Mouse (Mus musculus) liver, embryonic 11.5 days (tissue): ENCODE results near the gene Msi2. TPM values are rescaled to one million over a fixed set of nuclear protein-coding genes. Genes with fewer than 3 reads are reported as not detected.
A peak's percentile ranks its signal among the peaks of the same experiment; 100 is the strongest.

Experiments
- ATAC-seq: fragments of 200-750 bp; cut with Nextera tagmentation; replicated peaks from 2 replicates; pipeline ENCODE4 v1.8.0; 2017; ENCODE audit warnings: moderate number of reproducible peaks, mild to moderate bottlenecking, moderate TSS enrichment, moderate library complexity; ENCODE audit not compliant: low FRiP score
- DNase-seq: peaks from one replicate; pipeline ENCODE4 v3.0.0-alpha.2; 2017; ENCODE audit warnings: low spot score
- H3K27ac ChIP-seq: fragments of 300-500 bp; sonication (generic); 2 replicates; pipeline ENCODE4 v1.5.1; 2014; ENCODE audit warnings: mild to moderate bottlenecking, low read depth, low read length, control low read depth
- H3K27me3 ChIP-seq: fragments of 300-500 bp; sonication (generic); replicated peaks from 2 replicates; pipeline ENCODE4 v1.6.1; 2014; ENCODE audit warnings: low read length, mixed read lengths; ENCODE audit not compliant: control insufficient read depth, insufficient read depth
- H3K36me3 ChIP-seq: fragments of 300-500 bp; sonication (generic); 2 replicates; pipeline ENCODE4 v1.6.1; 2014; ENCODE audit warnings: mild to moderate bottlenecking, low read length, moderate library complexity, mixed read lengths; ENCODE audit not compliant: control insufficient read depth, insufficient read depth
- H3K4me1 ChIP-seq: fragments of 300-500 bp; sonication (generic); replicated peaks from 2 replicates; pipeline ENCODE4 v1.6.1; 2014; ENCODE audit warnings: low read length, mixed read lengths; ENCODE audit not compliant: control insufficient read depth, insufficient read depth
- H3K4me2 ChIP-seq: fragments of 300-500 bp; sonication (generic); 2 replicates; pipeline ENCODE4 v1.6.1; 2014; ENCODE audit warnings: mild to moderate bottlenecking, control low read depth, moderate library complexity
- H3K4me3 ChIP-seq: fragments of 300-500 bp; sonication (generic); 2 replicates; pipeline ENCODE4 v1.5.1; 2014; ENCODE audit warnings: low read depth, low read length, control low read depth
- H3K9ac ChIP-seq: fragments of 300-500 bp; sonication (generic); 2 replicates; pipeline ENCODE4 v1.6.1; 2014; ENCODE audit warnings: low read depth, low read length, control low read depth
- H3K9me3 ChIP-seq: fragments of 300-500 bp; sonication (generic); 2 replicates; pipeline ENCODE4 v1.6.1; 2016; ENCODE audit warnings: low read length, inconsistent platforms, mixed read lengths; ENCODE audit not compliant: control insufficient read depth
- WGBS: fragments of 180-500 bp; shearing (Covaris S2); extraction: QIAGEN DNeasy Blood & Tissue Kit; methylation state at CpG from one replicate; pipeline ENCODE4 v1.1.7; 2014; 5-methylcytosine and 5-hydroxymethylcytosine counted together
- polyA plus RNA-seq: library from polyadenylated mRNA; unstranded; fragments of >200 nt; fragmentation: Nextera tagmentation; extraction: Ambion mirVana; gene quantifications from 2 replicates; pipeline ENCODE4 v1.2.1, GENCODE M21; 2014

Gene Msi2
- 7.1 and 8.2 TPM in 2 replicates for polyA plus RNA-seq

- H3K9me3 ChIP-seq, result no peaks in the 10 kb centered on the region
- H3K4me1 ChIP-seq, result peaks cover 44% of the 10 kb centered on the region
- no peaks in the 10 kb centered on the region for H3K36me3 ChIP-seq
- peak within 1 kb of the TSS; percentile 85 for H3K4me2 ChIP-seq
- peak within 1 kb of the TSS; percentile 94 for H3K27ac ChIP-seq
- peak within 1 kb of the TSS; percentile 99 for H3K9ac ChIP-seq
- ATAC-seq (peak; percentile 77), DNase-seq (peak; percentile 87)
- 1% methylated on average over 64 of the region's 84 CpGs for WGBS
- H3K27me3 ChIP-seq, result no peaks in the 10 kb centered on the region
- peak within 1 kb of the TSS; percentile 98 for H3K4me3 ChIP-seq
Observed at GRCm38 (mm10) chr11:88718050-88718765, at the start of gene Msi2. Gene Msi2 (minus strand): TSS chr11:88718513.

GRCm38 (mm10) chr11:88765635-88766034 lies 47.3 kb upstream of the Msi2 start:
- Histone ChIP-seq H3K9ac (no peak overlapping the region), H3K4me2 (no peak overlapping the region), H3K27ac (no peak overlapping the region), H3K4me3 (no peak overlapping the region), H3K27me3 (no peaks in the 10 kb centered on the region), H3K4me1 (no peaks in the 10 kb centered on the region), H3K36me3 (no peaks in the 10 kb centered on the region), H3K9me3 (no peaks in the 10 kb centered on the region)
- no peak for ATAC-seq
- DNase-seq, result no peak
- WGBS, result 65% methylated on average over 7 of the region's 7 CpGs

- no peaks in the 10 kb centered on the region for H3K4me1 ChIP-seq
- H3K4me2 ChIP-seq, result no peak overlapping the region
- DNase-seq, result no peak
- H3K27me3 ChIP-seq, result no peaks in the 10 kb centered on the region
- H3K36me3 ChIP-seq, result no peaks in the 10 kb centered on the region
- H3K4me3 ChIP-seq, result no peak overlapping the region
- H3K9me3 ChIP-seq, result no peaks in the 10 kb centered on the region
- H3K27ac ChIP-seq, result no peak overlapping the region
- WGBS, result 85% methylated on average over 13 of the region's 13 CpGs
- H3K9ac ChIP-seq, result no peak overlapping the region
- no peak for ATAC-seq
Observed at GRCm38 (mm10) chr11:88763371-88763770, 45.1 kb upstream of the Msi2 start.

- Histone ChIP-seq H3K4me3 (no peak overlapping the region), H3K36me3 (no peaks in the 10 kb centered on the region), H3K4me2 (no peak overlapping the region), H3K9me3 (no peaks in the 10 kb centered on the region), H3K4me1 (no peaks in the 10 kb centered on the region), H3K27me3 (no peaks in the 10 kb centered on the region), H3K9ac (no peak overlapping the region), H3K27ac (no peak overlapping the region)
- no peak for DNase-seq
- WGBS, result 86% methylated on average over 8 of the region's 8 CpGs
- ATAC-seq, result no peak
Observed at GRCm38 (mm10) chr11:88759501-88759900, 41.2 kb upstream of the Msi2 start.

- WGBS, result 59% methylated on average over 6 of the region's 6 CpGs
- ATAC-seq, result no peak
Observed at GRCm38 (mm10) chr11:88758402-88758801, 40.1 kb upstream of the Msi2 start.

GRCm38 (mm10) chr11:88745306-88745705 lies 27.0 kb upstream of the Msi2 start:
- DNase-seq (no peak), ATAC-seq (no peak)
- Histone ChIP-seq H3K9ac (no peak overlapping the region), H3K27ac (no peak overlapping the region), H3K4me1 (no peaks in the 10 kb centered on the region), H3K27me3 (no peaks in the 10 kb centered on the region), H3K36me3 (no peaks in the 10 kb centered on the region), H3K4me3 (no peak overlapping the region), H3K9me3 (no peaks in the 10 kb centered on the region), H3K4me2 (no peak overlapping the region)
- 85% methylated on average over 12 of the region's 12 CpGs for WGBS

More at GRCm38 (mm10) chr11:88758402-88758801, 40.1 kb upstream of the Msi2 start:
- no peak overlapping the region for H3K4me3 ChIP-seq
- H3K9ac ChIP-seq, result no peak overlapping the region
- H3K4me2 ChIP-seq, result no peak overlapping the region
- H3K27ac ChIP-seq, result no peak overlapping the region
- H3K9me3 ChIP-seq, result no peaks in the 10 kb centered on the region
- H3K27me3 ChIP-seq, result no peaks in the 10 kb centered on the region
- no peaks in the 10 kb centered on the region for H3K4me1 ChIP-seq
- DNase-seq, result no peak
- no peaks in the 10 kb centered on the region for H3K36me3 ChIP-seq

GRCm38 (mm10) chr11:88739574-88740295 lies 21.4 kb upstream of the Msi2 start:
- H3K36me3 ChIP-seq, result no peaks in the 10 kb centered on the region
- H3K4me1 ChIP-seq, result no peaks in the 10 kb centered on the region
- DNase-seq (no peak), ATAC-seq (no peak)
- 72% methylated on average over 13 of the region's 13 CpGs for WGBS
- H3K4me3 ChIP-seq, result no peak overlapping the region
- H3K9me3 ChIP-seq, result no peaks in the 10 kb centered on the region
- no peaks in the 10 kb centered on the region for H3K27me3 ChIP-seq
- H3K27ac ChIP-seq, result no peak overlapping the region
- no peak overlapping the region for H3K9ac ChIP-seq
- H3K4me2 ChIP-seq, result no peak overlapping the region

- Histone ChIP-seq H3K27me3 (no peaks in the 10 kb centered on the region), H3K9ac (no peak overlapping the region)
Observed at GRCm38 (mm10) chr11:88729363-88729762, 11.1 kb upstream of the Msi2 start.

GRCm38 (mm10) chr11:88728508-88728890 lies 10.2 kb upstream of the Msi2 start:
- H3K9ac ChIP-seq, result no peak overlapping the region
- no peaks in the 10 kb centered on the region for H3K4me1 ChIP-seq
- no peaks in the 10 kb centered on the region for H3K27me3 ChIP-seq
- no peak overlapping the region for H3K4me2 ChIP-seq
- DNase-seq, result peak; percentile 71
- ATAC-seq, result no peak
- no peaks in the 10 kb centered on the region for H3K9me3 ChIP-seq
- H3K36me3 ChIP-seq, result no peaks in the 10 kb centered on the region
- no peak overlapping the region for H3K27ac ChIP-seq
- under 1% methylated on average over 6 of the region's 6 CpGs for WGBS
- H3K4me3 ChIP-seq, result no peak overlapping the region

More at GRCm38 (mm10) chr11:88729363-88729762, 11.1 kb upstream of the Msi2 start:
- Histone ChIP-seq H3K4me2 (no peak overlapping the region), H3K9me3 (no peaks in the 10 kb centered on the region), H3K36me3 (no peaks in the 10 kb centered on the region), H3K27ac (no peak overlapping the region), H3K4me3 (no peak overlapping the region), H3K4me1 (no peaks in the 10 kb centered on the region)
- ATAC-seq, result no peak
- 73% methylated on average over 5 of the region's 5 CpGs for WGBS
- DNase-seq, result no peak
